ENCODE assay signal across 24 mouse cellular contexts in the genomic region with DNA sequence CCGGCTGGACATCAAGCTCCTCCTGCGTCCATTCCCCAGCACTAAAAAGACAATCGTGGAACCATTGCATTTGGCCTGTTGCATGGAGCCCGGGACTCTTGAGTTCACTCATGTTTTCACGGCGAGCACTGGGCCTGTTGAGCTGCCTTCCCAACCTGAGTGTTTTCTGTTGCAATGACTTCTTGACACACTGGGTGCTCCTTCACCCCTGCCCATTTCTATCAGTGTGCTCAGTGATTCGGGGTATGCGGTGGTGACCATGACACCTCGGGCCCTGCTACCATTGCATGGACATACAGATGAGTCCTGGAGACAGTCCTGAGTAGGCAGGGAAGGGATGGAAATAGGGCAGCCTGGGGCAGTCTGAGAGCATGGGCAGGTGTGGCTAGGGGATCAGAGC. TPM values are rescaled to one million over a fixed set of nuclear protein-coding genes. Genes with fewer than 3 reads are reported as not detected.
DNase-seq lines count a peak whose midpoint lies in the region; TF ChIP-seq lines count a peak whose summit lies in the region.
"Had no signal": no experiment of that assay in that cellular context is flagged by ENCODE, and none has a peak within 500 bp of the region (broad histone marks: within the 10 kb centered on the region; RNA-seq: fewer than 3 reads in every experiment).

No protein-coding gene starts in this region.

- TF ChIP-seq CTCF in testis, adult 2 months (IDR thresholded peaks at IDR 0.05; ENCODE audit: control insufficient read depth, insufficient read depth, insufficient replicate concordance, low read depth, low read length) = no peak

- TF ChIP-seq POLR2A in testis, adult 2 months (IDR thresholded peaks at IDR 0.05; ENCODE audit: control insufficient read depth, low read depth, low read length) = no peak

- H3K36me3 ChIP-seq in testis, adult 2 months (ENCODE audit: control insufficient read depth, insufficient read depth, low read length) = no peaks in the 10 kb centered on the region
- H3K36me3 ChIP-seq: forebrain, embryonic 15.5 days had no signal

- H3K27me3 ChIP-seq in testis, adult 2 months (ENCODE audit: control insufficient read depth, insufficient read depth, low read length) = no peaks in the 10 kb centered on the region
- H3K27me3 ChIP-seq: CH12.LX; embryonic facial prominence, embryonic 12.5 days; forebrain, embryonic 13.5 days; forebrain, embryonic 15.5 days; Patski had no signal

- H3K4me3 ChIP-seq in testis, adult 2 months (ENCODE audit: control insufficient read depth, low read depth, low read length) = peak overlapping the region; percentile 87
- H3K4me3 ChIP-seq: embryonic facial prominence, embryonic 10.5 days; embryonic facial prominence, embryonic 12.5 days; forebrain, embryonic 13.5 days; forebrain, embryonic 15.5 days had no signal

- no peak overlapping the region for H3K27ac ChIP-seq in testis, adult 2 months (ENCODE audit: control insufficient read depth, insufficient read depth, low read depth, low read length)
- H3K27ac ChIP-seq: embryonic facial prominence, embryonic 10.5 days; embryonic facial prominence, embryonic 12.5 days; forebrain, embryonic 13.5 days; forebrain, embryonic 15.5 days had no signal

- peaks cover 20% of the 10 kb centered on the region for H3K4me1 ChIP-seq in testis, adult 2 months (ENCODE audit: control insufficient read depth, insufficient read depth, low read length)

- peak; percentile 45 for DNase-seq in cerebellum, adult 9-10 months
- no peak for DNase-seq in cerebellum, postnatal 36 days
- peak; percentile 92 for DNase-seq in heart, adult 11 months
- DNase-seq in heart, postnatal 4 days = no peak
- DNase-seq in testis, postnatal 14 days (ENCODE audit: low spot score) = no peak
- DNase-seq: adrenal gland, adult 8-10 months; adrenal gland, postnatal 14 days; adrenal gland, postnatal 36 days; B cell, adult 2 months; cerebellum, adult 11-12 months; cerebellum, adult 2 months; cerebellum, adult 9-11 months; cerebellum, postnatal 14 days; forebrain, postnatal 0 days had no signal

RNA-seq across cellular contexts. Expression of a gene that starts 2.6 kb away (rescaled TPM):
- total RNA-seq in heart, postnatal 4 days (2021) = 10 to 100 TPM; 45.2 to 48.6 TPM
- 30.7 and 31.2 TPM in 2 replicates for polyA plus RNA-seq in testis, adult 2 months (2012; rRNA removed)
- polyA plus RNA-seq: activated CD4-positive, CD25-positive, alpha-beta regulatory T cell, adult 4 months; CD4-positive, CD25-positive, alpha-beta regulatory T cell, adult 4 months had no signal

RNA-seq across cellular contexts. Expression of a gene that starts 19.1 kb away (rescaled TPM):
- 1 to 10 TPM; 1.4 to 1.8 TPM for total RNA-seq in heart, postnatal 4 days (2021)
- 9.5 and 10.3 TPM in 2 replicates for polyA plus RNA-seq in testis, adult 2 months (2012; rRNA removed)
- total RNA-seq: forebrain, postnatal 0 days; G1E had no signal
- polyA plus RNA-seq: activated CD4-positive, CD25-positive, alpha-beta regulatory T cell, adult 4 months; CD4-positive, CD25-positive, alpha-beta regulatory T cell, adult 4 months; G1E had no signal

RNA-seq across cellular contexts. Expression of a gene that starts 29.8 kb away (rescaled TPM):
- 10 to 100 TPM; 23.0 to 23.4 TPM for total RNA-seq in heart, postnatal 4 days (2021)
- 2.8 and 4.5 TPM in 2 replicates for polyA plus RNA-seq in testis, adult 2 months (2012; rRNA removed)

RNA-seq across cellular contexts. Expression of a gene that starts 33.8 kb away (rescaled TPM):
- 1 to 10 TPM; 1.9 to 2.7 TPM for total RNA-seq in heart, postnatal 4 days (2021)
- 0.20 and 0.26 TPM in 2 replicates for polyA plus RNA-seq in testis, adult 2 months (2012; rRNA removed)
- total RNA-seq: forebrain, postnatal 0 days had no signal
- polyA plus RNA-seq: Patski had no signal

RNA-seq across cellular contexts. Expression of a gene that starts 51.4 kb away (rescaled TPM):
- 100 to 1,000 TPM; 309 to 310 TPM for total RNA-seq in heart, postnatal 4 days (2021)
- polyA plus RNA-seq in testis, adult 2 months (2012; rRNA removed) = 433 and 509 TPM in 2 replicates

Comparison
In these comparisons a context has a peak if more than half of its experiments do, and no peak if none do; other contexts are left out.
1. DNase-seq: peak in cerebellum, adult 9-10 months (single experiment) and heart, adult 11 months (single experiment); none in cerebellum, postnatal 36 days (0 of 2), heart, postnatal 4 days (single experiment) and testis, postnatal 14 days (single experiment).